Mouse (Mus musculus): ENCODE data around the gene Stk33.

Stk33 gene

GRCm38 (mm10) chr7:109347241-109347640 is 91.6 kb downstream of the Stk33 start:
- no peak for DNase-seq

DNA sequence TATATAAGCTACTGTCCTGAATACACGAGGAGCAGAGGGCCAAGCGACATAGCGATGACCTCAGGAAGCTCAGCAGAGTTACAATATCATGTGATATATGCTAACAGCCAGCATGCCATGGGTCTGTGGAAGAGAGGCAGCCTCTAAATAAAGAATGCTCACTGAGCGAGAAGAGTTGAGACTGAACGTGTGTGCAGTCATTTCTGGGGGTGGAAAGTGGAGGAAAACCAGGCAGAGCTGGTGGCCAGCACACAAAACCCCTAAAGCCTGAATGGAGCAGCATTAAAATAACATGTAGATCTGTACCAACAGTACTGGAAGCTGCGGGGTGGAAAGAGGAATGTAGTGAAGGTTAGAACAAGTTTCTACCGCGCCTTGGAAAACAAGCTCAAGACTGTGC is 107.2 kb downstream of the Stk33 start:
- DNase-seq: no peak

- no peak for DNase-seq
Measured at GRCm38 (mm10) chr7:109328772-109329171, 110.1 kb downstream of the Stk33 start.

GRCm38 (mm10) chr7:109326813-109327212 is 112.1 kb downstream of the Stk33 start:
- no peak for DNase-seq

GRCm38 (mm10) chr7:109325731-109326130 is 113.2 kb downstream of the Stk33 start:
- DNase-seq: no peak

DNA sequence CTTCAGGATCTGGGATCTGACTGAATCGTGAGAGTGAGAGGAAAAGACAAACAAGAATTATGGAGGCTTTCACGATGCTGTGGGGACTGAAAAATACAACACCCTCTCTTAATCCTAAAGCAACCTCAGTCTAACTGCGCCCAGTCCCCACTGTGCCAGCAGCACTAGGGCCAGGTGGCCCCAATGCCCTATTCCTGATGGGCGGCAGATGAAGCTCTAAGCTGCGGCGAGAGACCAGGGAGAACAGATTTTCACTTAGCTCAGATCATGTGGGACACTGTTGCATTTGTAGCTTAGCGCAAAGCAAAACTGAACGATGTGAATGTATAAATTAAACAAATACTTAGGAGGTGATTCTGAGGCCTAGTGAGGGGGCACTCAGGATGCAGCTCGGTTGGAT is 113.7 kb downstream of the Stk33 start:
- no peak for DNase-seq

- no peak for DNase-seq
Measured at GRCm38 (mm10) chr7:109309506-109309905, 129.4 kb downstream of the Stk33 start.

GRCm38 (mm10) chr7:109295807-109296206 is 143.1 kb downstream of the Stk33 start:
- DNase-seq: no peak

DNA sequence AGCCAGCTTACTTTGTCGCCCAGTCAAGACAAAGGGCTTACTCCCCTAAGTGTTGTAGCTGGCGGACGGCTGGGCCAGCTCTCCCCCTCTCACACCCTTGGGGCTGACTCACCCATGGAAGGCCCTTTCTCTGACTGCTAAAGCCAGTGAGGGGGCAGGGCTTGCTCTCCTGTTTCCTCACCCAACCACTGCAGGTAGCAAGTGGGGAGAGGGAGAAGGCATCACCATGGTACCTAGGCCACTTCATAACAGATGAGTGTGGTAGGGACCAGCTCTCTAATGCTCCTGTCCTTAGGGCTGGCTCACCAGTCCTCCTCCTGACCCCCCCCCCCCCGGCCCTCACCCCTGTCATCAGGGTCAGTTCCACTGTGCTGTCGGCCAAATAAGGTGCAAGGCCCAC is 143.5 kb downstream of the Stk33 start:
- DNase-seq: no peak

DNA sequence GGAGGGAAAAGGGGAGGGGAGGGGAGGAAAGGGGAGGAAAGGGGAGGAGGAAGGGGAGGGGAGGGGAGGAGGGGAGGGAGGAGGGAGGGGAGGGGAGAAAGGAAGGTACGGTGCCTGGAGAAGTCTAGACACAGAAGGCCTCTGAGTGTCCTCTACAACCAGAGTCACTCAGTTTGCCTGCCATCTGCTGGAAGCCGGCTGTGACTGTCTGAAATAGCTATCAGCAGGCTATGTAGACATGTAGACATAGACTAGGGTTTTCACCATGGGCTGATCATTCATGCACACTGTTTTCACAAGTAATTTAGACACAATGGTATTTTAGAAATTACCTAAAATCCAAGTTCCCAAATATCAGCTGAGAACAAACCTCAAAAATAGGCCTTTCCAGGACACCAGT is 148.4 kb downstream of the Stk33 start:
- DNase-seq: no peak

DNA sequence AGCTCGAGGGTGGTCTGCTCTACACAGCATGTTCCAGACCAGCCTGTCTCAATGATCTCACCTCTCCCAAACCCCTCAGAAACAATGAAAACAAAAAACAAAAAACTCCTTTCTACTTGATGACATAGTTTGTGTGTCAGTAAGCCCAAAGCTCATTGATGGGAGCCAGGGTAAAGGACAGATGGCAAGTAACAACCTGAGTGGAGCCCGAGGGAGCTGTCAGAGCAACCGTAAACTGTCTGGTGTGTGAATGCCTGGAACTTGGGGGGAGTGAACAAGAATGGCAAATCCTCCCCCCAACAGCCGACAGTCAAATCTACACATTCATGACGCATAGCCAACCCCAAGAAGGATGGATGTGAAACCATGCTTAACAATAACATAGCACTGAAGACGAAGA is 149.8 kb downstream of the Stk33 start:
- no peak for DNase-seq

DNA sequence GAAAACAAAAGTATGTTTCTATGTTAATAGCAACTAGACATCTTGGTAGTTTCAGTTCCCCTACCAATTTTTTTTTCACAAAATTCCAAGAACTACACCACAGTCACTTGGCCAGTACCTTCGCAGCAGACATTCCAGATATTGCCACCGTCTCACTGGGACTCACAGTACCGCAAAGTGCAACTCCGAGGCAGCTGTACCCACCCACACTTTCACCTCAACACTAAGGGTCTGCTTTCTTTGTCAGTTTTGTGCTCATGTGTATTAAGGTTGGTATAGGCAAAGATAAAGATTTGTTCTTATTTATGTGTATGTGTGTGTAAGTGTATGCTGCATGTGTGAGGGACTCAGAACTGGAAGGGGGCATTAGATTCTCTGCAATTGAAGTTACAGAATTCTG is 156.8 kb downstream of the Stk33 start:
- DNase-seq: no peak

GRCm38 (mm10) chr7:109276622-109277021 is 162.3 kb downstream of the Stk33 start:
- peak in 1 of 2 experiments; percentile 33 for DNase-seq

GRCm38 (mm10) chr7:109275901-109276300 is 163.0 kb downstream of the Stk33 start:
- DNase-seq: no peak

DNA sequence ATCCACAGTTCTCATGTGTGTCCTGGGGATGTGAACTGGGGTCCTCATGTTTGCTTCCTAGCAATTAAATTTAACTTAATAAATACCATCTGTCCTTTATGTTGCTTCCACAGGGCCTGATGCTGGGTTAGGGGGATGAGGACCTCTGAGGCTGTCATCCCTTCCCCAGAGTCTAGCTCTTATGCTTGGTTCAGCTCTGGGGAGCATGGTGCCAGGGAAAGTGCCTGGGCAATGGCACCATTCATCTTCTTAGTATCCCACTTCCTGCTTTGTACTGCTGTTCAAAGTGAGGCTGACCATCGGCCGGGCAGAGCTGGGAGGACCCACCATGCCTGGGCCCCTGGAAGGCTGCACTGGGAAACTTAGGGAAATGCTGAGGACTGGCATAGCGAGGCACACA is 163.7 kb downstream of the Stk33 start:
- no peak for DNase-seq

DNA sequence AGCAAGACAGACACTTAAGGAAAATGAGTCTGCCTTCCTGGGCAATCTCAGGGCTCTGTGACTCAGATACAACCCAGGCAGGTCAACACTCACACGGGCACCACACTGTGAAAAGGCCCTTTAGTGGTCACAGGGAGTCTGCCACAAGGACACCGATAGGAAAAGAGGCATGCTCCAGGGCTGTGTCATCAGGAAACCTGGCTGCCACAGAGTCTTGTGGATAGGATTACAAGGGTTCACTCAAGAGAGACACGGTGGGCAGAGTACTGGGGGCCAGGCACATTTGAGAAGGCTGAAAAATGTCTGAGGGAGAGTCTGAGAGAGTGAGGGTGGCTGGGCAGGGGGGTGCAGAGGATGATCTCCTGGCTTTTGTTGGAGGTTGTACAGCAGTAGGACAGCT is 164.6 kb downstream of the Stk33 start:
- no peak for DNase-seq

DNA sequence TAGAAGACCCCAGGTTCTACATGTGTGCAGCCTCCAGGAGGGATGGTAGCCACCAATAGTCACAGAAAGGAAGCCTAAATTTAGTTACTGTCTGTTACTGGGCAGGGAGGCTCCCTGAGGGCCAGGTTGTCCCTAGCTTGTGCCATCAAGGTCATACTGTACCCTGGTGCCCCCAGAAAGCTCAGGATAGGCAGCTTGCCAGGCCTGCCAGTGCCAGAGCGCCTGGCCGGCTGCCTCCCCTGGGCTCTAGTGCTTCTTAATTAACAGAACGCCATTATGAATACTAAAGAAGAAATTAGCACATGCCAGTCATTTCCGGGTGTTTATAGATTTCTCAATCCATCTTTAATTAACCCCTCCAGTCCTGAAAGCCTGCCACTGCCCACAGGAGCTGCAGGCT is 169.8 kb downstream of the Stk33 start:
- DNase-seq: peak; percentile 52 to 66

- DNase-seq: no peak
Measured at GRCm38 (mm10) chr7:109267370-109267769, 171.5 kb downstream of the Stk33 start.

DNA sequence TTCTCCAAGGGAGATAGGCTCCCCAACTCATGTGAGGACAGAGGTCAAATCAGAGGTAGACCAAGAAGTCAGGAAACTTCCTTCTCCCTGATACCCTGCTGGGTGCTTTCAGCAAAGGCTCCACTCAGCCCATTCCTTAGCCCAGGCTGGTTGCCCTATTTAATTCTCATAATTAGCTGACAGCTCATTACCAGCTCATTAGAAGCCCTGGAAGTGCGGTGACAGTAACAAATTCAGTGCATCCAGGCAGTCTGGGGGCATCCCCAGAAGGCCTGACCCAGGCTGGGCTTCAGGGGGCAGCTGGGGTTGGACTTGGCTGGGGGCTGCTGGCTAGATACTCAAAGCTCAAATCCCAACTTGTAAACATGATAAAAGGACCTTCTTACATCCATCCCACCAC is 172.7 kb downstream of the Stk33 start:
- no peak for DNase-seq

- no peak for DNase-seq
Measured at GRCm38 (mm10) chr7:109265606-109266005, 173.3 kb downstream of the Stk33 start.

GRCm38 (mm10) chr7:109255506-109256352 is 183.2 kb downstream of the Stk33 start:
- DNase-seq: peak; percentile 71 to 74

DNA sequence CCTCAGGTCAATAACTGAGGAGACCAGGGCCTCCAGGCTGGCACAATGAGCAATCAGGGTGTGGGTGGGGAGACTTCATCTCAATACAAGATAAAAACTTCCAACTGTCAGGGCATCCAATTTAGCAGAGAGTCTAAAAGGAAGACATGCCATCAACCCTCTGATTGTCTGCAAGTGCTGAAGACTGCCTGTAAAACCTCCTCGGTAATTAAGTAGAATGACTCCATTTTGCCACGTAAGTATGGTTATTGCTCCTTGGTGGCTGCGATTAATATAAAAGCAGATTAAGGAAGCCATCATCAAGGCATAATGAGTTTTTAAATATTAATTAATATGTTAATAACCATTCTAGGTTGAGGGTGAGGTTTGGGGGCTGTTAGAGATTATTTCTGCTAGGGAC is 187.5 kb downstream of the Stk33 start:
- DNase-seq: no peak

DNA sequence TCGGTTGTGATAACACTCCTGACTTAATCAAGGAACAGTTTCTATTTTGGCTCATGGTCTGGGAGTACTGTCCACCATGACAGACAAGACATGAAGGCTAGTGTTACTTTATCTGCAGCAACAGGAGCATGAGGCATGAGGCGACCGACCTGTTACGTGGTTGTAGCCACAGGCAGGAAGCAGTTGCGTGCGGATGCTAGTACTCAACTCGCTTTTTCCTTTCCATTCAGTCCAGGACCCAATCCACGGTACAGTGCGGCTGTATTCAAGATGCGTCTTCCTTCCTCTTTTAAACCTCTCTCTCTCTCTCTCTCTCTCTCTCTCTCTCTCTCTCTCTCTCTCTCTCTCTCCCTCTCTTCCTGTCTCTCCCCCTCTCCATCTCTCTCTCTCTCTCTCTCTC is 194.1 kb downstream of the Stk33 start:
- DNase-seq: no peak

DNA sequence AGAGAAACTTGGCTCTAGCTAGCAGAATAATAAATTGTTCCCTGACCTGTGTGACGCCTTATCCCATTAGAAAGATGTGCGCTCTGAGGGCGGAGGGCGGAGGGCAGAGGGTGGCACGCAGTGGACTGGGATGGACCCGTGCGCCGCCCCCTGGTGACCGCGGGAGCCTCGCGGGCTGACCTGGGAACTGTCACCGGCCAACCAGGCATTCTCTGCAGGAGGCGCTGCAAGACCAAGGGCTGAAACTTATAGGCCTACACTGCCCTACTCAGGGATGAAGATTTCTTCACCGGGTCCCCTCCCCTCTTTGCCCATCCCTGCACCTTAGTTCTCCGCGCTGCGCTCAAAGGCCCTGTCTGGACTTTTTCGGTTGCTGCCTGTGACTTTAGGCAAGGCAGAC is 197.6 kb downstream of the Stk33 start:
- peak in 1 of 2 experiments; percentile 17 for DNase-seq

- DNase-seq: no peak
Measured at GRCm38 (mm10) chr7:109239346-109239745, 199.5 kb downstream of the Stk33 start.

All from kidney, postnatal 25 days (tissue).